Mouse (Mus musculus) midbrain, embryonic 11.5 days (tissue): Measurements from ENCODE around the gene Bcar1. TPM values are rescaled to one million over a fixed set of nuclear protein-coding genes. Genes with fewer than 3 reads are reported as not detected.

ENCODE experiments used
- ATAC-seq: fragments of 200-750 bp; cut with Nextera tagmentation; 2 replicates; pipeline ENCODE4 v1.8.0; 2017; ENCODE audit warnings: moderate TSS enrichment, moderate library complexity; ENCODE audit not compliant: low FRiP score
- DNase-seq: peaks from one replicate; pipeline ENCODE4 v3.0.0; 2015; ENCODE audit warnings: low spot score; ENCODE audit errors: missing footprints
- H3K27ac ChIP-seq: fragments of 300-500 bp; sonication (generic); 2 replicates; pipeline ENCODE4 v1.5.1; 2014; ENCODE audit warnings: low read depth, low read length
- H3K27me3 ChIP-seq: fragments of 300-500 bp; sonication (generic); 2 replicates; pipeline ENCODE4 v1.6.1; 2014; ENCODE audit warnings: mild to moderate bottlenecking, low read length, moderate library complexity, mixed read lengths; ENCODE audit not compliant: control insufficient read depth, insufficient read depth
- H3K36me3 ChIP-seq: fragments of 300-500 bp; sonication (generic); 2 replicates; pipeline ENCODE4 v1.6.1; 2014; ENCODE audit warnings: mild to moderate bottlenecking, low read length, moderate library complexity, mixed read lengths; ENCODE audit not compliant: control insufficient read depth, insufficient read depth
- H3K4me1 ChIP-seq: fragments of 300-500 bp; sonication (generic); 2 replicates; pipeline ENCODE4 v1.6.1; 2014; ENCODE audit warnings: low read length; ENCODE audit not compliant: control insufficient read depth, insufficient read depth
- H3K4me2 ChIP-seq: fragments of 300-500 bp; sonication (generic); 2 replicates; pipeline ENCODE4 v1.6.1; 2014; ENCODE audit warnings: mild to moderate bottlenecking, moderate library complexity
- H3K4me3 ChIP-seq: fragments of 300-500 bp; sonication (generic); 2 replicates; pipeline ENCODE4 v1.5.1; 2014; ENCODE audit warnings: low read depth, low read length
- H3K9ac ChIP-seq: fragments of 300-500 bp; sonication (generic); 2 replicates; pipeline ENCODE4 v1.6.1; 2014; ENCODE audit warnings: low read length
- H3K9me3 ChIP-seq: fragments of 300-500 bp; sonication (generic); 2 replicates; pipeline ENCODE4 v1.6.1; 2016; ENCODE audit warnings: low read length; ENCODE audit not compliant: control insufficient read depth
- WGBS: fragments of 180-500 bp; shearing (Covaris S2); extraction: QIAGEN DNeasy Blood & Tissue Kit; methylation state at CpG from one replicate; pipeline ENCODE4 v1.1.7; 2014; 5-methylcytosine and 5-hydroxymethylcytosine counted together
- microRNA-seq: library from miRNA; unstranded; fragments of <30 nt; microRNA quantifications from one replicate; pipeline ENCODE4, GENCODE M21; 2017
- polyA plus RNA-seq: library from polyadenylated mRNA; unstranded; fragments of >200 nt; fragmentation: Nextera tagmentation; extraction: Ambion mirVana; gene quantifications from 2 replicates; pipeline ENCODE4 v1.2.1, GENCODE M21; 2014

The Bcar1 gene
- polyA plus RNA-seq, 1 experiment from 2014 or later, result 42.1 TPM

- no peaks in the 10 kb centered on the region for H3K27me3 ChIP-seq
- H3K4me1 ChIP-seq, result no peaks in the 10 kb centered on the region
- WGBS, result 94% methylated on average over 3 of the region's 3 CpGs
- H3K4me2 ChIP-seq, result no peak overlapping the region
- no peak overlapping the region for H3K9ac ChIP-seq
- no peaks in the 10 kb centered on the region for H3K9me3 ChIP-seq
- no peak overlapping the region for H3K4me3 ChIP-seq
- H3K36me3 ChIP-seq, result peaks cover under 1% of the 10 kb centered on the region
- DNase-seq (peak; percentile 91), ATAC-seq (0 out of 2 replicates have a peak, but pooled peaks have one; percentile 40)
- H3K27ac ChIP-seq, result no peak overlapping the region
These were observed 81.1 kb downstream of the Bcar1 start for GRCm38 (mm10) chr8:111662473-111662872.

Small RNAs within 50 kb of the gene (microRNA-seq; reads per million reads assigned to microRNA genes)
- gene Mir7076, result not detected

Other genes with a start within 250 kb of the Bcar1 start
- gene Wdr59, start 221.7 kb downstream of the Bcar1 start, polyA plus RNA-seq, result 2.9 TPM in 2 replicates
- gene Znrf1, start 207.7 kb downstream of the Bcar1 start, polyA plus RNA-seq, result 38.6 and 45.6 TPM in 2 replicates
- gene Ldhd, start 113.4 kb downstream of the Bcar1 start, polyA plus RNA-seq, result 0.19 and 0.22 TPM in 2 replicates
- 23.8 and 25.6 TPM in 2 replicates for gene Zfp1, start 100.4 kb downstream of the Bcar1 start, polyA plus RNA-seq
- gene Ctrb1, start 52.8 kb downstream of the Bcar1 start, polyA plus RNA-seq, result not detected in 2 replicates
- gene Cfdp1, start 110.5 kb upstream of the Bcar1 start, polyA plus RNA-seq, result 209 and 223 TPM in 2 replicates
- 6.8 and 7.2 TPM in 2 replicates for gene Tmem170, start 132.9 kb upstream of the Bcar1 start, polyA plus RNA-seq
- gene Chst5, start 166.6 kb upstream of the Bcar1 start, polyA plus RNA-seq, result 2.4 TPM in 2 replicates
- gene Tmem231, start 190.1 kb upstream of the Bcar1 start, polyA plus RNA-seq, result 20.1 and 21.9 TPM in 2 replicates
- 331 and 348 TPM in 2 replicates for gene Gabarapl2, start 196.9 kb upstream of the Bcar1 start, polyA plus RNA-seq
- 9.1 and 11.8 TPM in 2 replicates for gene Adat1, start 248.5 kb upstream of the Bcar1 start, polyA plus RNA-seq